Mouse (Mus musculus): Measurements from ENCODE around the gene Borcs5.

DNA sequence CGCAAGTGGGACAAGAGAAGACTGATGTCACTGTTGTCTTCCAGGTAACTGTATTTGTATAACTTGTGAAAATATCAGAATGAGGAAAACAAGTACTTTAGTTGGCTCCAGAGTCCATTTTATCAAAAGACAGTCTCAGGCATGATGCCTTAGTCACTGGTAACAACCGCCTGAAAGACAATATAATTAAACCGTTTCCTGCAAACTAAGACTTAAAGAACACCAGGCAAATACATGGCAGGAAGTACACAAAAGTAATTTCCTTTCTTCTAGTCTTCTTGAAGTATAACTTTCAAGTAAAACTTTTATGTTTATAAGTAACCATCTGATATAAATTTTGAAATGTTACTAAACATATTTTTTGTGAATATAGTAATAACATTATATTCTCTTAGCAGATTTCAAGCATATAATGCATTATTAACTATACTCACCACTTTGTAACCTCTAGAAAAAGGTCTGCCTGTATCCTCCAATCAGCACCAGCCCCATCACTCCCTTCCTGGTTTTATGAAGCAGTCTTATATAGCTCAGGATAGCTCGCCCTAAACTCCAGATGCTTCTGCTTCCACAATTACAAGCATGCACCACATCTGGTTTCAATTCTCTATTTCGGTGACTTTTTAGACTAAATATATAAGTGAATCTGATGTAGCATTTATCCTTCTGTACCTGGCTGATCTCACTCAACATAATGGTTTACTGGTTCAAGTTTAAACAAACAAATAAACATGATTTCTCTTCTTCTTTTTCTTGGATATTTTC lies 112.8 kb downstream of the Borcs5 start:
- TF ChIP-seq POLR2A (IDR thresholded peaks at IDR 0.05; ENCODE audit: insufficient read depth, low read length) (no peak), CTCF (IDR thresholded peaks at IDR 0.05; ENCODE audit: low read depth, low read length) (no peak), EP300 (IDR thresholded peaks at IDR 0.05; ENCODE audit: insufficient read depth, low read depth, low read length) (no peak)
